Mouse (Mus musculus): ENCODE measurements around the gene Hmgb3.

Gene Hmgb3

GRCm38 (mm10) chrX:71589181-71589580 is 33.5 kb downstream of the Hmgb3 start:
- no peak for DNase-seq (ENCODE audit: low read depth, low spot score)

- DNase-seq (ENCODE audit: low read depth, low spot score): peak; percentile 30
These were observed 45.4 kb downstream of the Hmgb3 start for GRCm38 (mm10) chrX:71601052-71601611.

Data from R1 (cell line).